14 mouse cellular contexts compared by ENCODE assay signal in genomic region chr12:40523020-40523419, GRCm38 (mm10).
"Had no signal": no experiment of that assay in that cellular context is flagged by ENCODE, and none has a peak within 500 bp of the region (broad histone marks: within the 10 kb centered on the region; RNA-seq: fewer than 3 reads in every experiment).

No protein-coding gene starts in this region.

- H3K27me3 ChIP-seq: limb, embryonic 13.5 days; liver, embryonic 15.5 days; midbrain, embryonic 15.5 days had no signal

- DNase-seq: kidney, adult 18-20 months; kidney, postnatal 14 days; layer of hippocampus, postnatal 36 days; left cerebral cortex, postnatal 4 days; lung, adult 2 months; right cerebral cortex, adult 18-20 months; thymus, adult 2 months; thymus, postnatal 25 days had no signal

- H3K4me2 ChIP-seq: limb, embryonic 13.5 days; liver, embryonic 11.5 days; liver, embryonic 15.5 days; midbrain, embryonic 15.5 days had no signal

- H3K4me3 ChIP-seq: limb, embryonic 13.5 days; liver, embryonic 15.5 days; midbrain, embryonic 10.5 days; midbrain, embryonic 15.5 days had no signal

- ATAC-seq: lung, postnatal 0 days; midbrain, embryonic 15.5 days had no signal

- H3K4me1 ChIP-seq: limb, embryonic 13.5 days; liver, embryonic 15.5 days; midbrain, embryonic 10.5 days; midbrain, embryonic 15.5 days had no signal

- H3K9ac ChIP-seq: limb, embryonic 13.5 days; liver, embryonic 15.5 days; midbrain, embryonic 15.5 days had no signal

- H3K27ac ChIP-seq: limb, embryonic 13.5 days; liver, embryonic 15.5 days; midbrain, embryonic 10.5 days; midbrain, embryonic 15.5 days had no signal

- H3K36me3 ChIP-seq: limb, embryonic 13.5 days; liver, embryonic 15.5 days; midbrain, embryonic 10.5 days; midbrain, embryonic 15.5 days had no signal

- H3K9me3 ChIP-seq: limb, embryonic 13.5 days; liver, embryonic 15.5 days; midbrain, embryonic 10.5 days; midbrain, embryonic 15.5 days had no signal
